Mouse (Mus musculus) embryonic facial prominence, embryonic 13.5 days (tissue): ENCODE measurements at regions not wholly inside any gene's neighbourhood (a gene's known extent, or its start where the extent isn't known, plus 50 kb on each side); places are given as distances from the start of the nearest gene placed in this dataset.

ENCODE experiments used
- ATAC-seq: fragments of 200-750 bp; cut with Nextera tagmentation; 2 replicates; pipeline ENCODE4 v1.8.0; 2017; ENCODE audit warnings: low read depth; ENCODE audit not compliant: insufficient number of reproducible peaks, insufficient read depth, low FRiP score, low TSS enrichment
- H3K27ac ChIP-seq: fragments of 300-500 bp; sonication (generic); 2 replicates; pipeline ENCODE4 v1.5.1; 2015; ENCODE audit warnings: moderate library complexity, mild to moderate bottlenecking, inconsistent platforms
- H3K27me3 ChIP-seq: fragments of 300-500 bp; sonication (generic); 2 replicates; pipeline ENCODE4 v1.6.1; 2015; ENCODE audit warnings: mild to moderate bottlenecking, inconsistent platforms
- H3K36me3 ChIP-seq: fragments of 300-500 bp; sonication (generic); 2 replicates; pipeline ENCODE4 v1.6.1; 2015; ENCODE audit warnings: mild to moderate bottlenecking, inconsistent platforms
- H3K4me1 ChIP-seq: fragments of 300-500 bp; sonication (generic); 2 replicates; pipeline ENCODE4 v1.6.1; 2015; ENCODE audit warnings: inconsistent platforms
- H3K4me2 ChIP-seq: fragments of 300-500 bp; sonication (generic); 2 replicates; pipeline ENCODE4 v1.6.1; 2015; ENCODE audit warnings: moderate library complexity, mild to moderate bottlenecking, inconsistent platforms
- H3K4me3 ChIP-seq: fragments of 300-500 bp; sonication (generic); 2 replicates; pipeline ENCODE4 v1.5.1; 2015; ENCODE audit warnings: mild to moderate bottlenecking, inconsistent platforms
- H3K9ac ChIP-seq: fragments of 300-500 bp; sonication (generic); 2 replicates; pipeline ENCODE4 v1.6.1; 2015; ENCODE audit warnings: mild to moderate bottlenecking, inconsistent platforms
- H3K9me3 ChIP-seq: fragments of 300-500 bp; sonication (generic); 2 replicates; pipeline ENCODE4 v1.6.1; 2016; ENCODE audit warnings: inconsistent platforms
- WGBS: fragments of 180-500 bp; shearing (Covaris S2); methylation state at CpG from one replicate; pipeline ENCODE4 v1.1.7; 2015; ENCODE audit warnings: mixed read lengths; 5-methylcytosine and 5-hydroxymethylcytosine counted together

DNA sequence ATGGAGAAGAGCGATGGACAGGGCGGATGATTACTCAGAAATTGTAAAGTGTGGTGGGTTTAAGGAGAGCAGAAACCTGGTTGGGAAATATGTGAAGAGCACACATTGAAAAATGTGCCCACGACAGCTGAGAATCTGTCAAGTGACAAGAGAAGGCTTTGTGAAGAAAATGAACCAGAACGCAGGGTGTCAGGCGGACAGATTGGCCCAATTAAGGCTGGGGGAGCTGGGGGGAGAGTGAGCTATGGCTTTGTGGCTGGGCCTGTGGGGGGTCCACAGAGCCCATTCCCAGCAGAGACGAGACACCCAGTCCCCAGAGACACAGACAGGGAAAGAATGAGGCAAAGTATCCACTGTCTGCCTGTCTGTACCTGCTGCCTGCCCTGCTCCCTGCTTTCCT is 153.3 kb downstream of the Shq1 start:
- no peak overlapping the region for H3K9ac ChIP-seq
- no peak for ATAC-seq
- no peak overlapping the region for H3K4me2 ChIP-seq
- H3K9me3 ChIP-seq, result no peaks in the 10 kb centered on the region
- peaks cover 32% of the 10 kb centered on the region for H3K27me3 ChIP-seq
- H3K36me3 ChIP-seq, result no peaks in the 10 kb centered on the region
- WGBS, result 55% methylated on average over 6 of the region's 6 CpGs
- no peak overlapping the region for H3K4me3 ChIP-seq
- H3K4me1 ChIP-seq, result peaks cover 29% of the 10 kb centered on the region
- no peak overlapping the region for H3K27ac ChIP-seq

DNA sequence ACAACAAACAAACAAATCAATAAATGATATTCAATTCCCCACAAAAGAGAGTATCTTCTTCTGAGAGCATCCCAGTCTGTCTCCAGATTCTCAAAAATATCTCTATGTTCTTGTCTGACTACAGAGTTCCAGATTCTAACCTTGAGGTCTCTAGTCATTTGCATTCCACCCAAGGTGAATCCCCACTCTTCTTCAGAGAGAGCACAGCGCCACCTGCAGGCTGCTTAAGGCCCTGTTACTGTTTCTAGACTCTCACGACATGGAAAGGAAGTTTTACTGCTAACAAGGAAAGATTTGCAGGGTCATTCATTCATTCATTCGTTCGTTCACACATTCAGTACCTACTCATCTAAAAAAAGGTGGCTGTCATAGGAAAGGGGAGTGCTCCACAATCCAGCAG is 158.3 kb downstream of the Shq1 start:
- Histone ChIP-seq H3K4me1 (peaks cover 10% of the 10 kb centered on the region), H3K4me3 (no peak overlapping the region), H3K27ac (no peak overlapping the region), H3K4me2 (no peak overlapping the region), H3K9ac (no peak overlapping the region), H3K9me3 (no peaks in the 10 kb centered on the region), H3K36me3 (no peaks in the 10 kb centered on the region), H3K27me3 (peaks cover 4% of the 10 kb centered on the region)
- ATAC-seq, result no peak
- 50% methylated on average over 4 of the region's 4 CpGs for WGBS

DNA sequence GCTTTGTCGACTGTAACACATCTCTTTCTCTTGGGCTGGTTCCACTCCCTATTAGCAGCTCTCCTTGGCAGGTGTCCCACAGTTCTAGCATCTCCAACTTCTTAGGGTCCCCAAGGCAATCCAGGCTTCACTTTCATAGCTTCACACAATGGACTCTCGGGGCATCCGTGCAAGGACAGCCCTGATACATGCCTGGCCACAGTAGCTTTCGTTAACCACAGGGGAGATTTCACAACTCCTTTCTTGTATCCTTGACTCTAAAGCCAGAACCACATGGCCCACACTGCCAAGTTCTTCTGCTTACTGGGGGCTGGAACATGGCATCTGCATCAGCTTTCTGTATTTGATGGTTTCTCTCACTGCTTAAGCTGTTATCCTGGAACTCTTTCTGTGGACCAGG is 160.3 kb downstream of the Shq1 start:
- no peak overlapping the region for H3K9ac ChIP-seq
- peaks cover 3% of the 10 kb centered on the region; the same call in 1 of the 2 replicates for H3K4me1 ChIP-seq
- no peak overlapping the region for H3K4me2 ChIP-seq
- H3K4me3 ChIP-seq, result no peak overlapping the region
- no peaks in the 10 kb centered on the region; the same call in 1 of the 2 replicates for H3K27me3 ChIP-seq
- H3K27ac ChIP-seq, result no peak overlapping the region
- no peaks in the 10 kb centered on the region for H3K36me3 ChIP-seq
- no peaks in the 10 kb centered on the region for H3K9me3 ChIP-seq
- no peak for ATAC-seq
- whole genome bisulfite sequencing, result 78% methylated on average over 4 of the region's 4 CpGs

DNA sequence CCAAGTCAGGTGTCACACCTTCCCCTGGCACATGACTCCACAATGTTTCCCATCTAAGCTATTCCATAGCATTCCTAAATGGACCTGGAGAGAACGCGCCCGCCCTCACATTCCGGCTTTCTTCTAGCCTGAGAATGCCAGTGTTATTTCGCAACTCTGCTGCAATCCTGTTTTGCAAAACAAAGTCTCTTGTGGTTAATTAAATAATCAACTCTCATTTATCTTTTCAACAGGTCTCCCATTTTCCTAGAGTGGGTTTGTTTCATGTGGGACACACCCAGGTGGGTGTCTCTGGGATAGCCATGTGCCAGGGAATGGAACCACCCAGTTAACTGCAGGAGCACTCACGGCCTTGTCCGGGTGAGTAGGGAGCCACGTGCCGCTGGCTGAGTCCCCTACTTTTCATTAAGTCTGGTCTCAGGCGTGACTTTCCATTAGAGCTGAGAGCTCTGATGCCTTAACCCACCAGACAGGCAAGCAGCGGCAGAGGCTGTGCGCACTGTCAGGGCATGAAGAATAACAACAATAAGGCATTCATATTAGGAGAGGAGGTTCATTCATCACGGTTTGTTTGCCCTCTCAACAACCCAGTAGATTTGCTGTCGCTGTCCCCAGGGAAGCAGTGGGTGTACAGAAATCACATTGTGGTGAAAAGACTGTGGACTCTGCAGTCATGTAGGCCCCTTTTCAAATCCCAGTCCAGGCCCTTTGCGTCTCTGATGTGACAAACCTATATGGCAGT is 165.3 kb downstream of the Shq1 start:
- no peak for ATAC-seq
- H3K9ac ChIP-seq, result no peak overlapping the region
- no peaks in the 10 kb centered on the region for H3K27me3 ChIP-seq
- no peak overlapping the region for H3K4me2 ChIP-seq
- H3K4me3 ChIP-seq, result no peak overlapping the region
- no peaks in the 10 kb centered on the region for H3K36me3 ChIP-seq
- no peak overlapping the region for H3K27ac ChIP-seq
- H3K4me1 ChIP-seq, result peaks cover 37% of the 10 kb centered on the region
- 59% methylated on average over 15 of the region's 15 CpGs for WGBS
- H3K9me3 ChIP-seq, result no peaks in the 10 kb centered on the region

DNA sequence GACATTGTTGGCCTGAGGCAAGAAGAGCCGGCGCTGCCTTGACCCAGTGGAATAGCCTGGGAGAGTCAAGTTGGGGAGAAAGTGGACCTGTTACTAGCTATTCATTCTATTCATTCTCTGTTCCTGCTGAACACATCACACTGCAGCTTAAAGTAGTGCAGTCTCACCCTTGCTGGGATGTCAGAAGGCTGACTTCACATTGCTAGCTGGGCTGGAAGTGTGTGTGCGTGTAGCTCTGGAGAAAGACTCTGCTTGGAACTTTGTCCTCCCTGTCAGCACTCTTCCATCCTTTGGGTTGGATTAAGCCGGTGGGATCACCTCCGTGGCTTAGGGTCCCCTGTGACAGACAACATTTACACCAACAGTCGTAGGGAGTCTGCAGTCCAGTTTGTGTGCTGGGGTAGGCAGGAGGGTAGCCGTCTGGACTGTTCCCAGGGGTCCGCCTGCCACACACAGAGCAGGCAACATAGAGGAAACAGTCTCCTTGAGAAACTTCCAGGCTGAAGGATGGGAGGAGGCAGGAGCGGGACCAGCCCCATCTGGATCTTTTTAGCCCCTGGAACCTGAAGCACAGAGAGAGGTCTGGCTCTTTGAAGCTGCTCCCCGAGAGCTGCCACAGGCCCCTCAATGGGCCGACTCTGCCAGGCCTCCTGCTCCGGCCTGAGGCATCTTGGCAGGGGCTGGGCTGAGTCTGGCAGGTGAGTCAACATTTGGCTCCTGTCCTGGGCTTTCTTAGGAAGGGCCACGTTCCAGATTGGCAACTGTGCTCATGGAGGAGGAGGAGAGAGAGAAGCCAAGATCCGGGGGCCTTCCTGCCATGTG is 167.8 kb downstream of the Shq1 start:
- Histone ChIP-seq H3K4me2 (no peak overlapping the region), H3K4me1 (peaks cover 46% of the 10 kb centered on the region), H3K4me3 (no peak overlapping the region), H3K27ac (peak overlapping the region; percentile 85), H3K9ac (no peak overlapping the region), H3K36me3 (no peaks in the 10 kb centered on the region), H3K27me3 (no peaks in the 10 kb centered on the region), H3K9me3 (no peaks in the 10 kb centered on the region)
- peak; percentile 68 for ATAC-seq
- WGBS, result 22% methylated on average over 14 of the region's 14 CpGs

DNA sequence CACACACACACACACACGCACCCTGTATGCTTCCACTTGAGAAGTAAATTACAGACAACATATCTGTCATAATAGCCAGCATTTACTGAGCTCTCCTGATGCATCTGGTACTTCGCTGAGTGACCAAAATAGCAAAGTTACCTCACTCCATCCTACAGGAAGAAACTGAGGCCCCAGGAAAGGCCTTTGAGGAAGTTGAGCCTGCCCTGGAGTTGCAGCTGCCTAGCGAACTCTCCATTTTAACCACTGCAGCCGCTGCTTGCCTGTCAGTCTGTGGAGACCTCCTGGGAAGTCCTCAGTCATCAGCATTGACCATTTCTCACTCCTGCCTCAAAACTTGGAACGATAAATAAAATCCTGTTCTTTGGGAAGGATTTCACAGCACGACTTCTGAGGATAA is 168.8 kb downstream of the Shq1 start:
- Histone ChIP-seq H3K27me3 (no peaks in the 10 kb centered on the region), H3K4me1 (peaks cover 44% of the 10 kb centered on the region), H3K9ac (no peak overlapping the region), H3K4me3 (no peak overlapping the region), H3K4me2 (no peak overlapping the region), H3K27ac (peak overlapping the region; percentile 85; the same call in 1 of the 2 replicates), H3K36me3 (no peaks in the 10 kb centered on the region), H3K9me3 (no peaks in the 10 kb centered on the region)
- 41% methylated on average over 6 of the region's 6 CpGs for WGBS
- no peak for ATAC-seq

DNA sequence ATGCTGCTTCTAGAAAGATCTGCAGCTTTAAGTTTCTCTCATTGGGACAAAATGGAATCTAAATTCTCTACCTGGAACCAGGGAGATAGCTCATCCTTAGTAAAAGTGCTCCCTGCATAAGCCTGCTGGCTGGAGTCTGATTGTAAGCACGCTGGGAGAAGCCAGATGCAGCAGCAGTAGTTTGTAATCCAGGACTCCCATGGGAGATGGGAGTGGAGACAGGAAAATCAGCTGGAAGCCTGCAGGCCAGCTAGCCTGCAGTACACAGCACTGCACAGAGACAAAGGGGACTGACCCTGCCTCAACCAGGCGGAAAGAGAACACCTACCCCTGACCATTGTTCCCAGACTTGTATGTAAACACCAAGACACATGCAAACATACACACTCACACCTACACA is 170.2 kb downstream of the Shq1 start:
- H3K36me3 ChIP-seq, result no peaks in the 10 kb centered on the region
- 54% methylated on average over 2 of the region's 2 CpGs for WGBS
- no peak overlapping the region for H3K4me3 ChIP-seq
- H3K9me3 ChIP-seq, result no peaks in the 10 kb centered on the region
- H3K27ac ChIP-seq, result no peak overlapping the region
- H3K4me1 ChIP-seq, result peaks cover 43% of the 10 kb centered on the region
- no peaks in the 10 kb centered on the region for H3K27me3 ChIP-seq
- no peak overlapping the region for H3K4me2 ChIP-seq
- no peak for ATAC-seq
- H3K9ac ChIP-seq, result no peak overlapping the region

DNA sequence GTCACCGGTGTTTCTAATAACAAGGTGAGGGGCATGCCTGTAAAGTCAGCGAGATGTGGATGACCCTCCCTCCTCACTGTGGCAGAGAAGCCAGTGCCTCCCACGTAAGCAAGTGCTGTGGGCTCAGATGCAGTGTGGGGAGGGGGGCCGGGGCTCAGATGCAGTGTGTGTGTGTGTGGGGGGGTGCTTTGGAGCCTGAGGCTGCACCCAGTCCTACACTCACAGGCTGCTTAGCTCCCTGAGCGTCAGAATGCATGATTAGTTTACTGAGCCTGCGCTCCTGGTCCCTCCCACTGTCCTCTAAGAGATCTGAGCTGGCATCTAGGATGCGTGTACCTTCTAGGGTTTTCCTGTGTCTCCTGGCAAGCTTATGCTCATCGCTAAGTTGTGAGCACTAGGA is 170.9 kb downstream of the Shq1 start:
- Histone ChIP-seq H3K9ac (no peak overlapping the region), H3K27ac (no peak overlapping the region)
- no peak for ATAC-seq

DNA sequence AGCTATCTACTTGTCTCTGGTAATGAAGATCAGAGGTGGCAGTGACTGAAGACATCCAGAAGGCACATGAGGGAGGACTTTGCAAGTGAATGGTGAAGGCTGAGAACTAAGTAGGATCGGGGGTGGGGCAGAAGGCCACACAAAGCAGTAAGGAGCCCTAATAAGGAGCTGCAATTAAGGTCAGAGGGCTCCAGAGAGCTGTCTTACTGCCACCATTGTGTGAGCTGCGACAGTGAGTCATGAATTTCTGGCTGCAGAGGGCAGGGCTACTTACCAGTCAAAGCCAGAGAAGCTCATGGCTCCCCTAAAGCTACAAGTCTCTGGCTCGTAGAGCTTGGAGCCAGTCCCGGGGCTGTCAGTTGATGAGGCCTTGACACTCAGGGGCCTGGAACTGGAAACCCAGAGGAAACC is 172.1 kb downstream of the Shq1 start:
- WGBS, result 36% methylated on average over 4 of the region's 4 CpGs

More for the DNA sequence above, 170.9 kb downstream of the Shq1 start:
- H3K36me3 ChIP-seq, result no peaks in the 10 kb centered on the region
- no peaks in the 10 kb centered on the region for H3K9me3 ChIP-seq
- no peaks in the 10 kb centered on the region for H3K27me3 ChIP-seq
- peaks cover 47% of the 10 kb centered on the region for H3K4me1 ChIP-seq
- no peak overlapping the region for H3K4me3 ChIP-seq
- WGBS, result 61% methylated on average over 8 of the region's 8 CpGs
- no peak overlapping the region for H3K4me2 ChIP-seq

DNA sequence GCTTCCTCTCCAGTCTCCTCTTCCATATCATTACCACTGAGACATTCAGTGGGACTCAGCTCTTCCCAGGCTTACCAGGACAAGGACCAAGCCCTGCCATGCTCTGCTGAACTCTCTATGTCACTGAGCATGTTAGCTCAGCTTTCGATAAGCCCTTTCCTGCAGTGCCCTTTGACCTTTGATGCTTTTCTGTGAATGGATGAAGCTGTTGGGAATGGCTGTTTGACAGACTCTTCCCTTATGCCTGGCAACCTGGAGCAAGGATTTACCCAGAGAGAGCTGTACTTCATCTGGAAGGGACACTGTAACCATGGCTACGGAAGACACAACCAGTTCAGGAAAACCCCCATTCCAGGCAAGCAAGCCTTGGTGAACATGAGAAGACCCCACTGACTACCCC is 172.8 kb downstream of the Shq1 start:
- no peak overlapping the region for H3K27ac ChIP-seq
- no peak overlapping the region for H3K4me2 ChIP-seq
- no peak overlapping the region for H3K9ac ChIP-seq
- H3K9me3 ChIP-seq, result no peaks in the 10 kb centered on the region
- no peak for ATAC-seq
- no peaks in the 10 kb centered on the region for H3K27me3 ChIP-seq
- H3K4me3 ChIP-seq, result no peak overlapping the region
- 75% methylated on average over 2 of the region's 2 CpGs for WGBS
- peaks cover 43% of the 10 kb centered on the region for H3K4me1 ChIP-seq
- no peaks in the 10 kb centered on the region for H3K36me3 ChIP-seq

More for the DNA sequence above, 172.1 kb downstream of the Shq1 start:
- Histone ChIP-seq H3K4me1 (peaks cover 51% of the 10 kb centered on the region), H3K9me3 (no peaks in the 10 kb centered on the region), H3K27ac (no peak overlapping the region), H3K9ac (no peak overlapping the region), H3K4me3 (no peak overlapping the region), H3K36me3 (no peaks in the 10 kb centered on the region), H3K4me2 (no peak overlapping the region), H3K27me3 (no peaks in the 10 kb centered on the region)
- no peak for ATAC-seq

DNA sequence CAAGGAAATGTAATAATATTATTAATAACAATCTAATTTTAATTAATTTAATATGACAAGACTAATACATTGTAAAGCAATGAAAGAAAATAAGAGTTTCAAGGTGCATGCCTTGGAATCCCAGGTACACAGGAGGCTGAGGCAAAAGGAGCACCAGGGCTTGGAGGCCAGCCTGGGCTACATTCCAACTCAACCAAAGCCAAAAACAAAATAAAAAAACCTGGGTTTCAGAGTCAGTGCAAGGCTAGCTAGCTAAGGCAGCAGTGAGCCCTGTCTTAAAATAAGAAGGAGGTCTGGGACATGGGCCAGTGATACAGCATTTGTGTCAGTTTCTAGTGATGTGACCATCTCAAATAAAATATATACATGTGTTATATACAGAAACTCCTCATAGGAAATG is 174.8 kb downstream of the Shq1 start:
- Histone ChIP-seq H3K9ac (no peak overlapping the region), H3K9me3 (no peaks in the 10 kb centered on the region), H3K4me3 (no peak overlapping the region), H3K4me2 (no peak overlapping the region), H3K27me3 (no peaks in the 10 kb centered on the region), H3K4me1 (peaks cover 23% of the 10 kb centered on the region), H3K36me3 (no peaks in the 10 kb centered on the region), H3K27ac (no peak overlapping the region)
- no peak for ATAC-seq

DNA sequence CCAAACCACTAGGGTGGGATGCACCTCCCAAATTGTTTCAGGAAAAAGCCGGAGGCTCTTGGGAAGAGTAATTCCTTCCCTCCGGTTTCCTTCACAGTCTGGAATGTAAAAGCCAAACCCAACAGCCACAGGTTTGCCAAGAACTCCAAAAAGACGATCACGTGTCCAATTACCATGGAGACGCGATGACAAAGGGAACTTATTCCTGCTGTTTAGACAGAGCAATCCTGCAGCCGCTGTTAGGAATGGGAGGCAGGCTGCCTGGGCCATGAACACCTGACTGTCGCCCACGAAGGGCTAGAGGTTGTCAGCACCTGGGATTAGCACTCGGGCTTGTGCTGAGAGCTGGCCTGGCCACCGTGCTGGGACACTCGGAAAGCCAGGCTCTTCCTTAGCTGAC is 175.8 kb downstream of the Shq1 start:
- H3K4me2 ChIP-seq, result peak overlapping the region; percentile 7; the same call in 1 of the 2 replicates
- H3K9ac ChIP-seq, result no peak overlapping the region
- H3K27ac ChIP-seq, result peak overlapping the region; percentile 16; the same call in 1 of the 2 replicates
- H3K4me1 ChIP-seq, result peaks cover 16% of the 10 kb centered on the region
- ATAC-seq, result no peak
- 51% methylated on average over 12 of the region's 12 CpGs for WGBS
- H3K36me3 ChIP-seq, result no peaks in the 10 kb centered on the region
- H3K4me3 ChIP-seq, result no peak overlapping the region
- H3K27me3 ChIP-seq, result no peaks in the 10 kb centered on the region
- no peaks in the 10 kb centered on the region for H3K9me3 ChIP-seq
